Mouse (Mus musculus): Measurements from ENCODE around the gene Sel1l3.

The Sel1l3 gene

DNA sequence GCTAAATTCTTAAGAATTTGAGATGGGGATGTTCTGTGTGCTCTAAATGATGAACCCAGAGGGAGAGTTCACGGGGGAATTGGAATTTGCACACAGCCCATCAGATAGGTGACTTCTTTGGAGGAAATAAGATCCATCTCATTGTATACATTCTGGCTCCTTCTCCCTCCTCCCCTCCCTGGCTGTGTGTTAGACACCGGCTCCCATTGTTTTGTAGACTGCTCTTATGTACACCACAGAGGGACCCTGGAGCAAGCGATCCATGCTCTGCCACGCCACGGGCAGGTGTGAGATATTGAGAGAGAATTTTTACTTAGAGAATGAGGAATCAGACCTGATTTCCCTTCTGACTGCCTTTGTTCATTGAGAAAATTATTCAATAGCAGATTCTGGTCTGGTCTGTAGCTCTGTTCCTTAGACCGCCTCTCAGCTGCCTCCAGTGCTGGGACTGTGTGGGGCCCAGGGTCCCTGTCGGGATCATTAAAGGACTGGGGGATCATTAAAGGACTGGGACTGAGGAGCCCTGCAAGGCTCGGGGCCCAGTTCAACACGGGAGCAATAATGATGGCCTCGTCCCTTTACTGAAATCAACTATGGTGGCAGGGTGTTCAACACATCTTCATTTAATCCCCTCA lies 67.6 kb downstream of the Sel1l3 start:
- DNase-seq (ENCODE audit: low read depth, low spot score): no peak

DNA sequence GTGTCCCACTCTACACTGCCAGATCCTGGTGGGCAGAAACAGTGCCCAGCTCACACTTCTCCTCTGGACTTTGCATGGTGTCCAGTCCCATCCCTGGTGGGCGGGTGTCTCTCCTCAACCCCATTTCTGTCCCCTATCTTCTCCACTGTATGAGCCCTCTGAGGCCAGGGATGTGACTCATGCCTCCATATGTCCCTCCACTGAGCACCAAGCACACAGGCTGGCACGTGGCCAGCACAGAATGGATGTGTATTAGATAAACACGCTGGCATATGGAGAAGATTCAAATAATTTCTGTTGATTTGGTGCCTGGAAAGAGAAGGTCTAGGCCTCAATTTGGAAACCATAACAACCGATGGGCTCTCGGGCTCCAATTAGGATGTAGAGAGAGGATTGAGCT lies 71.1 kb downstream of the Sel1l3 start:
- no peak for DNase-seq (ENCODE audit: low read depth, low spot score)

DNA sequence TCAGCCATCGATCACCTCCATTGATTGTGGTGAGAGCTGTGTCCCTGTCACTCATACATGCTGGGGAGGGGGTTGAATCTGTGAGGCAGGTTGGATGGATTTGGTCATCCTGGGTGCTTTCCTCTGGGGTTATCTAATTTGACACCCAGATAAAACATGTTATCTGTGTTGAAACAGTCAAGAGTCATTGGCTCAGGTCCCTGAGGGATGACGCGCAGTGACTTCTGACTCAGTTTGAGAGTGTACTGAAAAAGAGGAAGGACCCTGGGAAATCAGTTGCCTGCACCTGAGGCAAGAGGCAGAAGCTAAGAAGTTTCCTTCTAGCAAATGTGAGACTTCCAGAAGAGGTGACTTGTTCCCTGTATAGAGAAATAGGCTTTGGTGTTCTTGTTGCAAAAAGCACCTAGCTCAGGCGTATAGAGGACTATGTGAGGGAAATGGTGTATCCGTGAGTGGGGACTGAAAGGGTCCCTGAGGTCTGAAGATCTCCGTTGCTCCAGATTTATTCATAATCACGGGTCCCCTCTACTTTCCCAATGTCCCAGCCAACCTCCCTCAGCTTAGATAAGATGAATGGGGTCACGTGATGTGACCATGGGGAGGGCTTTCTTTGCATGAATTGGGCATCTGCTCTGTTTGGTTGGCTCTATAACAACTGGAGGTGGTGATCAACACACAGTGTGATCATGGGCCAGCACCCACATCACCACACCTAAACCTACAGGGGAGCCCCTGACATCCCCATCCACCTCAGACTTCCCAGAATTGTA lies 73.4 kb downstream of the Sel1l3 start:
- no peak for DNase-seq (ENCODE audit: low read depth, low spot score)

DNA sequence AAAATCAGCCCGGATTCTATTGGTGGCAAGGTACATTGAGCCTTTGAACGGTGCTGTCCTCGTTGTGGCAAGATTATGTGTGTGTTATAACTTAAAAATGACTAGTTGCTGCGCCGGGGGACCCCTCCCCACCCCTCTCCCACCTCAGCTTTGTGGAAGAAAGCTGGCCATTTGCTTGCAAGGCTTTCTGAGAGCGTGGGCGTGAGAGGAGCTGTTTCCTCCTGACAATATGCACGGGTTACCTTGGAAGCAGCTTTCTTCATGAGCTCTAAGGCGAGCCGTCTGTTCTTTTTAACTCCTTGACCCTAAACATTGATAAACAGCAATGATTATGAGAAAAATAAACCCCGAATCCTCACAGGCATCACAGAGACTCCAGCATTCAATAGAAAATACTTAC lies 74.2 kb downstream of the Sel1l3 start:
- no peak for DNase-seq (ENCODE audit: low read depth, low spot score)

DNA sequence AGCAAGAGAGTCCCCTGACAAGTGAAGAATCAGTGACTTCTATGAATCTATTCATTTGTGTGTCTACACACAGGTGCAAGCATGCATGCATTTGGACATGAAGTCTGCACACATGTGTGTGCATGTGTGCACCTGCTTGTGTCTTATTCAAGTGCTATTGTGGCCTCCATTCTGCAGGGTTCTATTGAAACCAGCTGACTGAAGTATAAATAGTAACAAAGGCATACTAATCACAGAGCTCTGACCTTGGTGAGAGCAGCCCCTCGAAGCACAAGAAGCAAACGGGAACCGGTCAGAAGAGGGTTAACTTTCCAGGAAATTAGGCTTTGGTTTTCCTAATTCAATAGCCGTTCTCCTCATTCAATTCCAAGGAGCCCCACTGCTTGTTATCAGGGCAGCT lies 74.6 kb downstream of the Sel1l3 start:
- DNase-seq (ENCODE audit: low read depth, low spot score): no peak

GRCm38 (mm10) chr5:53138025-53138424 lies 75.7 kb downstream of the Sel1l3 start:
- no peak for DNase-seq (ENCODE audit: low read depth, low spot score)

DNA sequence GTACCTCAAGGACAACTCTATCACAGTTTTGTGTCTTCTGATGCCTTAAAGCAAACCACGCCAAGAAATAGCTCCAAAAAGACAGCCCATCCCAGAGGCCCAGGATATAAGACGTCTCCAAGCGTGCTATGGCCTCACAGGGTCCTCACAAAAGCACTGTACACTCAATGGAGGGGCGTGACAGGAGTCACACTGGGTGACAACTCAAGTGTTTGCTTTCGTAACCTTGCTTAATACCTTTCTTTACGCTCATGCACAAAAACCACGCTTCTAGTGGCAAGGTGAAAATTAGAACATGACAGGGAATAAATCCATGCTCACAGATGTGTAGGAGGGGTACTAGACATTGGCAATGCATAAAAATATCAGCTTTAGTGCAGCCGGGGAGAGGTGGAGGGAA lies 77.7 kb downstream of the Sel1l3 start:
- DNase-seq (ENCODE audit: low read depth, low spot score): no peak

DNA sequence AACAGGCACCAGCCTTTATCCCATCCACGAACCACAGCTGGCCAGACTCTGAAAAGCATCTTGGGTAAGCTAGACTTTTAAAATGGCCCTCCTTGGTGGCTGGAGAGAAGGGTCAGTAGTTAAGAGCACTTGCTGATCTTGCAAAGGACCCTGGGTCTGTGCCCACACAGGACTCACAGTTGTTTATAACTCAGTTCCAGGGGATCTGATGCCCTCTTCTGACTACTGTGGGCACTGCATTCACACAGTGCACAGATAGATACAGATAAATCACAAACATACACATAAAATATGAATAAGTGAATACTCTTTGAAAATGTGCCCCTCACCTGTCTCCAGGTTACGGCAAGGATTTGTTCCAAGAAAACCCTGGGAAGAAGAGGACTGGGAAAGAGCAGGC lies 79.7 kb downstream of the Sel1l3 start:
- no peak for DNase-seq (ENCODE audit: low read depth, low spot score)

DNA sequence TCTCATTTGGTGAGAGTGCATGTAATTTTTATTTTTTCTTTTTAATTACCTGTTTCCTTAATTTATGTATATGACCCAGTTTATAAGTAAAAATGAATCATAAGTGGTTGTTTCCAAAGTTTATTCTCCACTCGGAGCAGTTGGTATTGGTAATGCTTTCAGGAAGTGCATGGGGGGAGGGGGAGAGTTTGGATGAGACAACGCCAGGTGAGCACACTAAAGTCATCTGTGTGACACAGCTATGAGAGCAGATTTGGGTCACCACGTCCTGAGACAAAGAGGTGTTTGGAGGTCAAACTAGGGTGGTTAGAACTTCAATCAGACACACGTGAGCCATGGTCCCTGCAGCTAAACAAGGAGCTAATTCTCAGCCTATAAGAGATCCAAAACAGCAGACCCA lies 89.0 kb downstream of the Sel1l3 start:
- no peak for DNase-seq (ENCODE audit: low read depth, low spot score)

- DNase-seq (ENCODE audit: low read depth, low spot score): peak; percentile 17
Measured at GRCm38 (mm10) chr5:53123525-53124286, 90.0 kb downstream of the Sel1l3 start.

GRCm38 (mm10) chr5:53119689-53120088 lies 94.0 kb downstream of the Sel1l3 start:
- no peak for DNase-seq (ENCODE audit: low read depth, low spot score)

- no peak for DNase-seq (ENCODE audit: low read depth, low spot score)
Measured at GRCm38 (mm10) chr5:53118212-53118611, 95.5 kb downstream of the Sel1l3 start.

GRCm38 (mm10) chr5:53114616-53115267 lies 99.0 kb downstream of the Sel1l3 start:
- DNase-seq (ENCODE audit: low read depth, low spot score): no peak

DNA sequence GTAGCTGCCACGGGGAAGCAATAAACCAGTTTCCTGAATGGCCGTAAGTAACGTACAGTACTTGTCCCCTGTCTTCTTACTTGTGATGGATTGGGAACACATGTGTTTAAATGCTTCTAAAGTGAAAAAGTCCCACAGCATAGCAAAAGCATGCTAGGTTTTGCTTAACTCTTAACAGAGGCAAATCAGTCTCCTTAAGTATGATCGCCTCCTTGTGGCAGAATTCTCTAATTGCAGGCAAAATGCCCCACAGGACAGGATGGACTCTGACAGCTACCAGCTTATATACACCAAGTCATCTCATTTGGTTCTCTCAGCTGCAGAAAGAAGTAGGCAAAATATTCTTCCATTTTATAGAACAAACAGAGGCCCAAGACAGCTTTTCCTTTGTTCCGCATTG lies 100.8 kb downstream of the Sel1l3 start:
- DNase-seq (ENCODE audit: low read depth, low spot score): no peak

DNA sequence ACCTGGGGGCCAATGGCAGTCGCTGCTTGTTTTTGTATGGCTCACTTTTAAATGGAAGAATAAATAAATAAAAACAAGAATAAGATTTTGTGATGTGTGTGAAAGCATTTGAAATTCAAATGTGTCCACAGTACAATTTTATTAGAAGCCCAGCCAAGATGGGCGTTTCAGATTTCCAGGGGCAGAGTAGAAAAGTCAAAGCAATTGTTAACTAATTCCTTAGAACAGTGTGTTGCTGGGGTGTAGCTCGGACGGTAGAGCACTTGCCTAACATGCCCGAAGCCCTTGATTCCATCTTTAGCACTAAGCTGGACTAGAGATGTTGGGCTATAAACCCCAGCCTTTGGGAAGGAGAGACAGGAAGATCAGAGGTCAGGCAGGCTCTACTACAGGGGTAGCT lies 102.7 kb downstream of the Sel1l3 start:
- DNase-seq (ENCODE audit: low read depth, low spot score): no peak

DNA sequence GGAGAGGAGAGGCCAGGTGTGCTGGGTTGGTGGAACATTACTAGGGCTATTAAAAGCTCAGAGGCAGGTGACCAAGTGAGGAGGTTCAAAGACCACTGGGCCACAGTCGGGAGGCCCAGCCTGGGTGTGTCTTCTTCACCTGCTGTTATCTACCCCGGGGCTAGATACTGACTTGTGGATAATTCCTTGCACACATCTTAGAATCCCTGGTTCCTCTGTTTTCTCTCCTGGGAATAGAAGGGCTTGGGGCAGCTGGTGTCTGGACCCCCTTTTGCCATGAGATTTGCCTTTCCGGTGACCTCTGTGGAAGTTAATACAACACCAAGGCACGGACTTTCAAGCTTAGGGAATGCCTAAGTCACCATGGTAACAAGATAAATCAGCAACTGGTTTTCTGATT lies 103.5 kb downstream of the Sel1l3 start:
- DNase-seq (ENCODE audit: low read depth, low spot score): no peak

GRCm38 (mm10) chr5:53108668-53109067 lies 105.1 kb downstream of the Sel1l3 start:
- DNase-seq (ENCODE audit: low read depth, low spot score): no peak

GRCm38 (mm10) chr5:53108026-53108425 lies 105.7 kb downstream of the Sel1l3 start:
- no peak for DNase-seq (ENCODE audit: low read depth, low spot score)

GRCm38 (mm10) chr5:53106731-53107130 lies 107.0 kb downstream of the Sel1l3 start:
- DNase-seq (ENCODE audit: low read depth, low spot score): no peak

DNA sequence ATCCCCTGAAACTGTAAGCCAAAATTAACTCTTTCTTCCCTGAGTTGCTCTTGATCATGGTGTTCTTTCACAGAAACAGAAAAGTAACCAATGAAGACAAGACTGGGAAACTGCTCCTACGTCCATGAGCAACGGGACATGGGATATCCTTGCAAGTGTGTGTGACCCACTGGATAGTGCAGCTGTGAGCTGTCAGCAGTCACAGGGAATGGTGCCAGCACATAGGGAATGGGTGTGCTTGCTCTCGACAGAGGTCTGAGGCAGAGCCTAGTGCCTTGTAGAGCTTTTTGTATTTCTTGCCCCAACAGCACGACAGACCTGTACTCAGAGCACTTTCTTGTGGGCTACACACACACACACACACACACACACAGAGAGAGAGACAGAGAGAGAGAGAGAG lies 107.6 kb downstream of the Sel1l3 start:
- no peak for DNase-seq (ENCODE audit: low read depth, low spot score)

DNA sequence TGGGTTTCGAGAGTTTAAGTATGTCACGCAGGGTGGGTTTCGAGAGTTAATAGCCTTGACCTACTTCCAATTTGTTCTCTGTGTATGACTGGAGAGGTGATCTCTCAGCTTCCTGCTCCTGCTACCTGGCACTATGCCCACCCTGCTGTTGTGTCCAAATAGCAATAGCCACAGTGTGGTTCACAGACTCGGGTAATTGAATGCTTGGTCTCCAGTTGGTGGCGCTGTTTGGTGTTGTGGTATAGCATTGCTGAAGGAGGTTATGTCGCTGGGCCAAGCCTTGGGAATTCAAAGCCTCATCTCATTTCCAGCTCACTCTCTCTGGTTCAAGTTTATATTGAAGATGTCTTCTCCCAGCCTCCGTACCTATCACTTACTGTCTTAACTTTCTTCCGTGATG lies 108.0 kb downstream of the Sel1l3 start:
- DNase-seq (ENCODE audit: low read depth, low spot score): no peak

DNA sequence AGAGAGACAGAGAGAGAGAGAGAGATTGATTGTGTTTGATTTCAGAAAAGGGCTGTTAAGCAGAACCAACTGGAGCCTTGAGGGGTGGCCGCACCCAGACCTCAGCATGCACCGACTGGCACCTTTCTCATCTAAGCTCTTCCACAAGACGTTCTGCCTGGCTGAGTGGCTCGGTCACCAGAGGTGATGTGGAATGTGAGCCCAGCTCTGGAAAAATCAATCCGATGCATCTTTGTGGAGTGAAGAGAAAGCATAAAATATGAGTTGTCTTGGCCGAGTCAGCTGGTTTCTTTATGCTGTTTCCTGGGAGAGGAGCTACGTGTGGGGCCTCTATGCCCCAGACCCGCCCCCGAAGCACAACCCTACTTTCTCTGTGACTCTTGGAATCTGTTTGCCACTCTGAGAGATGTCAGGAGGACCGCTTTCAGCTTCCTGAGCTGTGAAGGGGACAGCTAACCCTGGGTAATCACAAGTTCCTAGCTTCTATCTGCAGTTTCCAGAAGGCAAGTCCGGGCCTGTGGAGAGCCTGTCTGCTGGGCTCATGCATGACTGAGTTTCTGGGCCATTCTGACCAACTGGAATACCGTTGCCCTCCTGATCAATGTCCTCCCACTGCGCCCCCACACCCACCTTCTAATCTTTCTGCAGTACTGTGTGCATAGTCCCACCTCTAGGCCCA lies 109.4 kb downstream of the Sel1l3 start:
- DNase-seq (ENCODE audit: low read depth, low spot score): no peak
